Mouse (Mus musculus): ENCODE measurements at regions not wholly inside any gene's neighbourhood (a gene's known extent, or its start where the extent isn't known, plus 50 kb on each side); places are given as distances from the start of the nearest gene placed in this dataset.

DNA sequence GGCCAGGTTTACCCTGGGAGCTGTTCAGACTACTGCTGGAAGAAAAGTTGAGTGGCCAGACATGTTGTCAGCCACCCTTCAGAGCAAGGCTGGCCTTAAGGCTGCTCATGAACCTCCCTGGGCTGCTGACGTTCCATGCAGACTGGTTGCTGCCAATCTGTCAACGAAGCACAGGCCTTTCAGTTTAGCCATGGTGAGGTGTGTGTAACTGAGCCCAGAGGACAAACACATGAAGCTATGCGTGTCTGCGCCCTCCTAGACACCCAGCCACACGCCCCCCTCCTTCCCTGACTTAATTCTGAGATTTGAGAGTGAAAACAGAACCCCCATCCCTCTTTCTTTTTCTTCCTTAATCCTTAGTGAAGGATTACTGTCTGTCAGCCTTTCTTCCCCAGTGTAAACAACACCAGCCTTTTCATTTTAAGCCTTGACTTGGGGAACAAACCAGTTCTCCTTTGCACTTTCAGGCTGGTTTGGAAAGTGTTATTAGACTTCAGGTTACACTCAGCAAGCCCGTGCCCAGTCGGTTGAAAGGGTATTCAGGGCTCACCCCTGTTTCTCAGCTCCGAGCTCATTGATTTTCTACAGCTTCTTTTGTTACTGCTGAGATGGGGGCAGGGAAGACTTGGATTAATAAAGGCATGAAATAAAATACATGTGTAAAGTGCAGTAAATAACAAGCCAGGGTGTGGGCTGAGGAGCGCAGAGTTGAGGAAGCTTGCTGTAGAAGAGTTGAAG is 379.4 kb downstream of the Dmrt2 start:
- no peaks in the 10 kb centered on the region for H3K9me3 ChIP-seq (replicated peaks)
- no peaks in the 10 kb centered on the region for H3K4me1 ChIP-seq
- no peaks in the 10 kb centered on the region for H3K36me3 ChIP-seq
- WGBS: 62% methylated on average over 9 of the region's 9 CpGs
- H3K4me2 ChIP-seq: no peak overlapping the region
- no peak overlapping the region for H3K27ac ChIP-seq (replicated peaks)
- no peak overlapping the region for H3K4me3 ChIP-seq (replicated peaks)
- no peak for ATAC-seq (ENCODE audit: low FRiP score)
- H3K27me3 ChIP-seq (replicated peaks): no peaks in the 10 kb centered on the region
- H3K9ac ChIP-seq (replicated peaks): no peak overlapping the region

DNA sequence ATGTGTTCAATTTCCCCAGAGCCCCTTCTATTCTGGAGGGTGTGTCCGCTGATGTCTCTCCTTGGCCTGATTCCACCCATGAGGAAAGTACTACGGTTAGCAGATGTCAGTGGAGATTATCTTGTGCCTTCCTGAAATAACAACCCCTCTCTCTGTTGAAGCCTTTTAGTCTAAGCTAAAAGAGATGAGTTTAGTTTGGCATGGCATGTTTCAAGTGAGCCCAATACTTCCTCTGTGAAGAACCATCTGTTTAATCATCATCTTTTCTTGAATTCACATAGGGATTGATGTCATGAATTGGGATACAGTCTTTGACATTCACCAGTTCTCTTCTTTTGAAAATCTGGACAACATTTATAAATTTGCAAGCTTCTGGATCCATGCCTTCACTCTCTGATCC is 387.5 kb downstream of the Dmrt2 start:
- H3K36me3 ChIP-seq: no peaks in the 10 kb centered on the region
- no peak overlapping the region for H3K4me2 ChIP-seq
- H3K9me3 ChIP-seq (replicated peaks): no peaks in the 10 kb centered on the region
- ATAC-seq (ENCODE audit: low FRiP score): no peak
- WGBS: 98% methylated on average over 2 of the region's 2 CpGs
- H3K4me3 ChIP-seq (replicated peaks): no peak overlapping the region
- H3K27me3 ChIP-seq (replicated peaks): no peaks in the 10 kb centered on the region
- no peak overlapping the region for H3K27ac ChIP-seq (replicated peaks)
- no peaks in the 10 kb centered on the region for H3K4me1 ChIP-seq
- no peak overlapping the region for H3K9ac ChIP-seq (replicated peaks)

DNA sequence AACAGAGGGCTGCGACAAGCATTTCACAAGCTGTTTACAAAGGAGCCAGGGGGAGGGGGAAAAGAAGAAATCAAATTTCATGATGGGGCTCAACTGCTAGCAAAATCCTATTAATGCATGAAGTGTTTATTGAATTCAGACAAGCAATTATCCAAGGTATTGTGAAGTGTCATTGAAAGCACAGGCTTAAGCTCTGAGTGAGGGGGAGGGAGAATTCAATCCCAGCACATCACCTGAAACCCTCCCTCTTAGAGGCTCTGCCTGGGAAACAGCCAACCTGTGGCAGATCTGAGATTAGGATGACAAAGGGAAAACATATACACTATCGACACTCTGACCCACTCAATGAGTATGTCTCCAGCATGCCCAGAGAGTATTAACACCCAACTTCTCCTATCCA is 396.3 kb downstream of the Dmrt2 start:
- no peaks in the 10 kb centered on the region for H3K36me3 ChIP-seq
- no peak overlapping the region for H3K4me3 ChIP-seq (replicated peaks)
- no peak overlapping the region for H3K27ac ChIP-seq (replicated peaks)
- H3K4me1 ChIP-seq: 0 out of 2 replicates have a peak, but pooled peaks cover 2% of the 10 kb centered on the region
- H3K9ac ChIP-seq (replicated peaks): no peak overlapping the region
- no peaks in the 10 kb centered on the region for H3K9me3 ChIP-seq (replicated peaks)
- H3K27me3 ChIP-seq (replicated peaks): no peaks in the 10 kb centered on the region
- WGBS: 80% methylated on average over 2 of the region's 2 CpGs
- H3K4me2 ChIP-seq: no peak overlapping the region
- ATAC-seq (ENCODE audit: low FRiP score): no peak

DNA sequence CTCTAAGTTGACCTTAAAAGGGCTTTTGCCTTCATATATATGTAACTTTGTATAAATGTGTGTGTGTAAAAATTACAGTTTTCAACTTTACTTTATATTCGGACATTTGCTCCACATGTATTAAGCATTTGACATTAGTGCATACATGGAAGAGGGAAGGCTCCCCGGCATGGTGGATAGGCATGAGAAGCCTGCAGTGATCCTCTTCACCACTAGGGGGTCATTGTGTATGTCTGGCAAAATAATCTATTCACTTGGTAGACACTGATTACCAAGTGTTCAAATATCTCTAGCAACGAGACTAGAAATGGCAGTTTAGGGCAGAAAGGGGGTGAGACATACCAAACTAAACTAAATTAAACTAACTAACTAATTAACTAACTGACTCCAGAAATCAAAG is 397.7 kb downstream of the Dmrt2 start:
- Histone ChIP-seq H3K36me3 (no peaks in the 10 kb centered on the region), H3K4me3 (replicated peaks) (no peak overlapping the region), H3K9me3 (replicated peaks) (no peaks in the 10 kb centered on the region), H3K27ac (replicated peaks) (no peak overlapping the region), H3K4me2 (no peak overlapping the region), H3K27me3 (replicated peaks) (no peaks in the 10 kb centered on the region), H3K4me1 (0 out of 2 replicates have a peak, but pooled peaks cover 2% of the 10 kb centered on the region), H3K9ac (replicated peaks) (no peak overlapping the region)
- 95% methylated on average over 3 of the region's 3 CpGs for WGBS
- ATAC-seq (ENCODE audit: low FRiP score): no peak

DNA sequence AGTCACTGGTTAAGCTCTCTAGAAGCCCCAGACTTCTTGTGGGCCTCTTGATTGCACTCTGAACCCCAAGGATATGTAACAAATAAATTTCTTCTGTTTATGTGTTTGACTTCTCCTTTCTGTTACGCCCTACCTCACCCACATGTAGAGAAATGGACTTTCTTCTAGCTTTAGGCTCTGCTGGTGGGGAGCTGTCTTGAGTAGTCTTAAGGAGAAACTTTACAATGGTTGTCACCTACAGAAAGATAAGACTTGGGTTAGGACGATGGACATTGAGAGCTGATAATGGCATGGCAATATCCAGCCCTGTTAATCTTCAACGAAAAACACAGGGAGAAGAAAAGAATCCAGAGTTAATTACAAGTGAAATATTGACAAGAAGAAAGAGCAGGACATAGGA is 416.1 kb downstream of the Dmrt2 start:
- Histone ChIP-seq H3K9me3 (replicated peaks) (no peaks in the 10 kb centered on the region), H3K9ac (replicated peaks) (no peak overlapping the region), H3K27me3 (replicated peaks) (no peaks in the 10 kb centered on the region), H3K36me3 (no peaks in the 10 kb centered on the region), H3K4me3 (replicated peaks) (no peak overlapping the region), H3K4me1 (no peaks in the 10 kb centered on the region), H3K4me2 (no peak overlapping the region), H3K27ac (replicated peaks) (no peak overlapping the region)
- 76% methylated on average over 3 of the region's 3 CpGs for WGBS
- ATAC-seq (ENCODE audit: low FRiP score): no peak

DNA sequence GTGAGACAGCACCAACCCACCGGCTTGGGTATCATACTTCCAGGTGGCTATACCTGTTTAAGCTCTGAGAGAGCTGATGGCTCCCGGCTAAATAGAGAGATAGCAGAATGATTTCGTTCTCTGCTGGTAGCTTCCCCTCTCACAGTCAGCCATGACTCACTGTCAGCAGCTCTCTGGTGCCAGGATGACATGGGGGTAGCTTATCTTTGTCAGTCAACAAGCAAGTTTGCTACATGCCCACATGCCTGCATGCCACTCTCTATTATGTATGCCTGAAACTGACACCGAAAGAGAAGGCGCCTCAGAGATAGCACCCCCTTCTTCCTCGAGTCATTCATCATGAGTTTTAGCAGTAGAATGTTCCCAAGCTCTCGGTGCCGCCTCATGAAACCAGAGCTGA is 419.2 kb downstream of the Dmrt2 start:
- Histone ChIP-seq H3K4me2 (no peak overlapping the region), H3K27me3 (replicated peaks) (no peaks in the 10 kb centered on the region), H3K27ac (replicated peaks) (no peak overlapping the region), H3K9me3 (replicated peaks) (no peaks in the 10 kb centered on the region), H3K4me3 (replicated peaks) (no peak overlapping the region), H3K9ac (replicated peaks) (no peak overlapping the region), H3K4me1 (no peaks in the 10 kb centered on the region), H3K36me3 (no peaks in the 10 kb centered on the region)
- 84% methylated on average over 8 of the region's 8 CpGs for WGBS
- ATAC-seq (ENCODE audit: low FRiP score): no peak

DNA sequence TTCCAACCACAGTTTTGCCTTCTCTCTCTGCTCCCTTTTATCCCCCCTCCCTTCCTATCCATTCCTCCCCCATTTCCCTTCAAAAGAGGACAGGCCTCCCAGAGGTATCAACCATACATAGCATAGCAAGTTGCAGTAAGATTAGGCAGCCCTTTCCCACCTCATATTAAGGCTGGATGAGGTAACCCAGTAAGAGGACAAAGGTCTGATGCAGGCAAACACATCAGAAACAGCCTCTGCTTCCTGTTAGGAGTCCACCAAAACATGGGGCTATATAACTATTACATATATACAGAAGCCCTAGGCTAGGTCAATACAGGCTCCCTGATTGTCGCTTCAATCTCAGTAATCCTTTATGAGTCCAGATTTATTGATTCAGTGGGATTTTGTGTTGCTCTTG is 421.6 kb downstream of the Dmrt2 start:
- 98% methylated on average over 1 of the region's 1 CpGs for WGBS
- Histone ChIP-seq H3K27ac (replicated peaks) (no peak overlapping the region), H3K4me2 (no peak overlapping the region), H3K36me3 (no peaks in the 10 kb centered on the region), H3K9me3 (replicated peaks) (no peaks in the 10 kb centered on the region), H3K4me1 (no peaks in the 10 kb centered on the region), H3K9ac (replicated peaks) (no peak overlapping the region), H3K4me3 (replicated peaks) (no peak overlapping the region), H3K27me3 (replicated peaks) (no peaks in the 10 kb centered on the region)
- no peak for ATAC-seq (ENCODE audit: low FRiP score)

DNA sequence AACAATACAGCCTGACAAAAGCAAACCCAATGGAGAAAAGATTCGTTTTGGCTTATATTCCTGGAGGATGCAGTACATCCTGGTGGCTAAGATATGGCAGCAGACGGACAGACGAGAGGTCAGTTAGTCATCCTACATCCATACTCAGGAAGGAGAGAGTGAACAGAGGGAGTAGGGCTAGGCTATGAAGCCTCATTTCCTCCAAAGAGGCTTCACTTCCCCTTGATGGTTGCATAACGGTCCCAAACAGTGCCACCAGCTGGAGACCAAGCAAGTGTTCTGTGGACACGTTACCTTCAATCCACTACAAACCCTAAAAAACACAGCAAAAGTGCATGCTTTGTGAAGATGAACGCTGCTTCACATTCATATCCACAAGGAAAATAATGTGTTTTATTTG is 442.1 kb downstream of the Dmrt2 start:
- no peak overlapping the region for H3K9ac ChIP-seq (replicated peaks)
- 88% methylated on average over 6 of the region's 6 CpGs for WGBS
- H3K4me1 ChIP-seq: no peaks in the 10 kb centered on the region
- H3K4me2 ChIP-seq: no peak overlapping the region
- no peaks in the 10 kb centered on the region for H3K27me3 ChIP-seq (replicated peaks)
- no peaks in the 10 kb centered on the region for H3K36me3 ChIP-seq
- H3K4me3 ChIP-seq (replicated peaks): no peak overlapping the region
- no peak for ATAC-seq (ENCODE audit: low FRiP score)
- no peaks in the 10 kb centered on the region for H3K9me3 ChIP-seq (replicated peaks)
- no peak overlapping the region for H3K27ac ChIP-seq (replicated peaks)

DNA sequence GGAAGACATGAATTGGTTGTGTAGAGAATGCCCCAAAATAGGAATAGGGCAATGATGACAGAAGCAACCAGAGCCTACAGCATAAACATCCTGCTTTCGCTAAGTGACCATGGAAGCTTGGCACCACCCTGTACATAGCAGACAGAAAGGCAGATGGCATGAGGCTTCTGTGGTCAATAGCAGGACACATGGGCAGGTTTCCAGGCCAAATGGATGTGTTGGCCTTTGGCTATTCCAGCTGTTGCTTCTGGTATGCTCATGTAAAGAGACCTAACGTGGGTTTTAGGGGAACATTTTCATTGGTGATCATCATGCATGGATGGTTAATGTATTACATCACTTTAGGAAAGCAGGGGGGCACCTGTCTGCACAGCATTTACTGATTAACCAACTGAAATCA is 456.2 kb downstream of the Dmrt2 start:
- H3K4me3 ChIP-seq (replicated peaks): no peak overlapping the region
- no peaks in the 10 kb centered on the region for H3K36me3 ChIP-seq
- H3K27me3 ChIP-seq (replicated peaks): no peaks in the 10 kb centered on the region
- H3K9ac ChIP-seq (replicated peaks): no peak overlapping the region
- no peaks in the 10 kb centered on the region for H3K4me1 ChIP-seq
- H3K9me3 ChIP-seq (replicated peaks): no peaks in the 10 kb centered on the region
- no peak for ATAC-seq (ENCODE audit: low FRiP score)
- WGBS: 80% methylated on average over 2 of the region's 2 CpGs
- no peak overlapping the region for H3K4me2 ChIP-seq
- H3K27ac ChIP-seq (replicated peaks): no peak overlapping the region

DNA sequence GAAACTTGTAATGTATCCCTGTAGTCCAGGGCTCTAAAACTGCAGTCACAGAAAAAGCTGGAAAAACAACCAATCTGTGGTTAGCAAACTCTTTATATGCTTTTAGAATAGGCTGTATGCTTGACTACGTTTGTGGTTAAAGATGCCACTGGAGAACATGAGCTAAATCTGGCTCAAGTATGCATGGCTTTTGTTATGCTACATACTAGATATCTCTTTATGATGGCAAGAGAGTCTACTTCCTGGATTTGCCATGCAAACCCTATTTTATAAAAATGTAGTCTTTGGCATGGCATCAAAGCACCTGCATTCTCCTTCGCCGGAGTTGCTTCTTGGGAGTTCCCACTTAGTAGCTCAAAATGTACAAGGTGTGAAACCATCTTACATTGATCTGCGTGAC is 462.2 kb downstream of the Dmrt2 start:
- Histone ChIP-seq H3K4me1 (no peaks in the 10 kb centered on the region), H3K27me3 (replicated peaks) (no peaks in the 10 kb centered on the region), H3K9me3 (replicated peaks) (no peaks in the 10 kb centered on the region), H3K4me2 (no peak overlapping the region), H3K9ac (replicated peaks) (no peak overlapping the region), H3K4me3 (replicated peaks) (no peak overlapping the region), H3K27ac (replicated peaks) (no peak overlapping the region), H3K36me3 (no peaks in the 10 kb centered on the region)
- ATAC-seq (ENCODE audit: low FRiP score): no peak
- 92% methylated on average over 4 of the region's 4 CpGs for WGBS

DNA sequence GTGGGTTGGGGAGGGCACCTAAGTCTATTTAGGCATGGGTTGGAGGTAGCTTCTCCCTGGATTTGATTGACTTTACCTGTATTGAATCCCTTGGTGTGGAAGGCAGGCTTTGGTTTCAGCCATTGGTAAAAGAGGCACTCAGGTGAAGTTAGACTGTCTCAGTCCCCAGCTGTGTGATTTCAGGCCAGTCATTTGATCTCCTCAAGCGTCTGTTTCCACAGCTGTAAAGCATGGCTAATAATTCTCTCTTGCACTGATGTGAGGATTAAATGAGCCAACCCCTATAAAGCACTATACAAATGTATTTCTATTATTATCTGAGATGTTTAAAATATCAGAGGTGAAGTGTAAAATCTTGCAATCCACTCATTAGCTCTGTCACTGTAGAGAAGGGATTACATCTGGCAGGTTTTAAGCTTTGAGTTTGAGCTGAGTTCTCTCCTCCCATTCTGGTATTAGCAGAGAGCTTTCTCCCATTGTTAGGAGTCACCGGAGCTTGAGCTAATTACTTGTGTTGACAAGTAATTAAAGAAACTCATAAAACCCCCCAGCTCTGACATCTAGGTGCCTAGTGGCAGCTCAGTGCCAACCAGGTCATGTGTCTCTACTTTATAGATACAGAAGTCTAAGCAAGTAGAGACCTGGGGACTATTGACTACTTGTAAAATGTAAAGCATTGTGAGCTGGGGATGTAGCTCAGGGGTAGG is 463.3 kb downstream of the Dmrt2 start:
- H3K9ac ChIP-seq (replicated peaks): no peak overlapping the region
- 9% methylated on average over 2 of the region's 2 CpGs for WGBS
- no peak overlapping the region for H3K4me3 ChIP-seq (replicated peaks)
- H3K4me1 ChIP-seq: no peaks in the 10 kb centered on the region
- no peaks in the 10 kb centered on the region for H3K36me3 ChIP-seq
- H3K9me3 ChIP-seq (replicated peaks): no peaks in the 10 kb centered on the region
- H3K27ac ChIP-seq (replicated peaks): no peak overlapping the region
- H3K27me3 ChIP-seq (replicated peaks): no peaks in the 10 kb centered on the region
- no peak overlapping the region for H3K4me2 ChIP-seq
- no peak for ATAC-seq (ENCODE audit: low FRiP score)

DNA sequence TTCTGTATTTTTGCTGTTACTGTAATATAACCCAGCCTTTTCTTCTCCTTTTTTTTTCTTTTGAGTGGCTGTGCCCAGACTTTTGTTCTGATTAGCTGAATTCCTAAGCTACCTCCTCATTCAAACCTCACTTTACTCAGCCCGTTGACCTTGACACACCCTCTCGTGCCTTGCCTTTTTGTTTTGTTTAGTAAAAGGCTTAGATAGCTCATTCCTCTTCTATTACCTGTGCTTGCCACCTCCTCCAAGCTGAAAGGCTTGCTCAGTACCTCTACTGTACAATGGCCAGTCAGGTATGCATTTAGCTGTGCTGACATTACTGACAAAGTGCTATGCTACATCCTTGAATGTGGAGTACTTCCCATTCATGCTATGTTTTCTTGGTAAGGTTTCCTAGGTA is 464.2 kb upstream of the Smarca2 start:
- Histone ChIP-seq H3K9me3 (replicated peaks) (no peaks in the 10 kb centered on the region), H3K4me2 (no peak overlapping the region), H3K4me3 (replicated peaks) (no peak overlapping the region), H3K4me1 (no peaks in the 10 kb centered on the region), H3K36me3 (no peaks in the 10 kb centered on the region), H3K9ac (replicated peaks) (no peak overlapping the region), H3K27me3 (replicated peaks) (no peaks in the 10 kb centered on the region), H3K27ac (replicated peaks) (no peak overlapping the region)
- WGBS: 87% methylated on average over 2 of the region's 2 CpGs
- no peak for ATAC-seq (ENCODE audit: low FRiP score)

Measured in neural tube, embryonic 15.5 days (tissue).